Mouse (Mus musculus) cerebellum, adult 9-10 months (tissue): Measurements from ENCODE around the gene Fam53b.
A peak's percentile ranks its signal among the peaks of the same experiment; 100 is the strongest.
"Not testable (repeated sequence)": the region's sequence is repeated elsewhere in the genome, so short reads cannot be mapped to it uniquely, and the experiment has no call there.

ENCODE experiments used
- DNase-seq: peaks from one replicate; pipeline ENCODE4 v3.0.0; 2022

Gene Fam53b

GRCm38 (mm10) chr7:132675922-132676321 is 137.8 kb downstream of the Fam53b start:
- DNase-seq = no peak

DNA sequence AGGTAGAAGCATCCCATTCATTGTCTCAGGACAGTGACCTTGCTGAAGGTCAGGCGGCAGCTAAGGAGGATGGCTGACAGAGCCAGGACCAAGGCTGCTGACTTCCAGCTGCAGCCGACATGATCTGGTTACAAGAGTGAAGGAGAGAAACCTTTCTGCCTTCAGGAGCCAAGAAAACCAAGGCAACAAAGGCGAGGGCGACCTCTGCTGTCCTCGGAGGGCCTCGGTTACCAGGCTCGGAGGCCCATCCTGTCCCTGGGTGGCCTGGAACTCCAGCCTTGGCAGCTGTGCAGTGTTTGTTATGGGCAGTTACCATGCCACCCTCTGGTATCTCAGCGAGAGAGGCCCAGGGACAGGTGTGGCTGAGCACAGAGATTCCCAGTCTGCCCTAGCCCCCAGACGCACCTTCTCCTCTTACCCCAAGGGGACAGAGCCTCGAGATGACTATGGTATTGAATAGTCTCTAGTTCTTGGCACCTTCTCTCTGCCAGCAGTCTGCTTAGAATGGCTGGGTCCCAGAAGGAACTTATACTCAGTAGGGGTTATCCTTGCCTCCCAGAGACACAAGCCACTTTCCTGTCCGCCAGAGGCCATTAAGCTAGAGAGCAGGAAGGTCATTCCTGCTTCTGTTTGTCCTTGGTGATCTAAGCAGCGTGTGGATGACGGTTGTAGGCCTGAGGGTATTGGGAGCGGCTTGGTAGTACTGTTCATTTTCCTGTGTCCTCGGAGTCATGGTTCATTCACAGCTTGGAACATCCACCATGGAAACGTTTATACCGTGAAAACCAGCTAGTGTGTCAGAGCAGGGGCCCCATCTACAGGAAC is 139.5 kb downstream of the Fam53b start:
- DNase-seq = peak; percentile 58

DNA sequence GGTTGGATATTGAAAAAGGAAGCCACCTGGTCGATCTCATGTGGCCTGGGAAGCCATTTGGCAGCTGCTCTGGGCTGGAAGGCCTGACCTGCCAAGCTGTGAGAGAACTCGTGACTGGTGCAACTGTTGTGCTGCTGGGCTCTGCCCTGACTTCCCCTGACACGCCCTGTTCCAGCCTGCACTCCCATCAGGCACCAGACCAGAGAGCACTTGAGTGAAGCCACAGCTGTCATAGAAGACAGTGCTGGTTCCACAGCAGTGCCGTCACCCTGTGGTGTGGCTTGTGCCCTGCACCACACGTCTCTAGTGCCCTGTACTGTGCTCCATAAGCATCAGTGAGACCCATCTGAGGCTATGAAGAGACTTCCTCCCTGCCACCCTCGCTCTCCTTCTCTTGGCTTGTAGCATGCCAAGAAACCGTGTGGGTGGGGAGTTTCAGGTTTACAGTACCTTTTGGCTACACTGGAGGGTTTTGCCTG is 141.2 kb downstream of the Fam53b start:
- DNase-seq = peak; percentile 69

GRCm38 (mm10) chr7:132670863-132671165 is 142.9 kb downstream of the Fam53b start:
- peak; percentile 54 for DNase-seq

- DNase-seq = no peak
These were observed 143.5 kb downstream of the Fam53b start for GRCm38 (mm10) chr7:132669999-132670862.

GRCm38 (mm10) chr7:132668604-132669003 is 145.1 kb downstream of the Fam53b start:
- no peak for DNase-seq

DNA sequence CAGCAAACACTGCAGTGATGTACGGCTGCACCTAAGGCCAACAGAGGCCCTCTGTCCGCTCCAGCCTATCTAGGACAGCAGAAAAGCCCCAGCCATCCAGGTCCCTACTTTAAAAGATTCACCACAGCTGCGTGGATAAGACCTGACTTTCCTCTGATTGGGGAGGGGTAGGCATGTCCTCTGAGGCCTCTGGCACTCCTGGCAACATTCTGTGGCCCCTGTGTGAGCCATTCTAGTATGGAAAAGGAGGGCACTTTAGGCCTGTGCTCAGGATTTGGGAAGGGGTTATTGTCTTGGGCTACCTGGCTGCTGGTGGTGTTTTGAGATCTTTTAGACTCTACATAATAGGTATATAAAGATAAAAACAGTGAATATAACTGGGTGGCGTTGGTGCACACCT is 147.2 kb downstream of the Fam53b start:
- DNase-seq = no peak

DNA sequence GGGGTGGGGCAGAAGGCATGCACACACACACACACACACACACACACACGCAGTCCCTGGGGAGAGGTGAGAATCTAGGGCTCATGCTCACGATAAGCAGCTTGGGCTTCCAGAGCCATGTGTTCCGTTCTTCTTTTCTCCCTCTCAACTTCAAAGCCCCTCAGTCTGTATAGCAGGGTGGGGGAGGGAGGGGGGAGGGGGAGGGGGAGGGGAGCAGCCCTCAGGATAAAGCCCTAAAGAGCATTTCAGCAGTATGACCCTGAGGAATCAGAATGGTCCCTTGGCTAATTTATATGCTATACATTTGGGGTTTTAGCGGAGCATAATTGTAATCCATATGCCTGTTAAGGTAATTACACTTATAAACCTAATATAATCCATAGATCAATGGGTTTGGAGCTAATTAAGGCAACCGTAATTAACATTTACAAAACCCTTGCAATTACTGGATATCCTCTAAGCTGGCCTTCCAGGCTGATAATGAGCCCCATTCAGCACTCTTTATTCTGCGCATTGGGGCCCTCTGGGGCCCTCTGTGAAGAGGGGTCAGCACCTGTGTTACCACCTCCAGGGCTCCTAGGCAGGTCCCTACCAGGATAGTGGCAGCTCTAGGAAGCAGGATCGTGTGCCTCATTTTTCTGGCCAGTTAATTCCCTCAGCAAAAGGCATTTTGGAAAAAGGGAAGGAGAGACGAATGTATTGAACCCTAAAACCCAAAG is 147.9 kb downstream of the Fam53b start:
- DNase-seq = no peak

DNA sequence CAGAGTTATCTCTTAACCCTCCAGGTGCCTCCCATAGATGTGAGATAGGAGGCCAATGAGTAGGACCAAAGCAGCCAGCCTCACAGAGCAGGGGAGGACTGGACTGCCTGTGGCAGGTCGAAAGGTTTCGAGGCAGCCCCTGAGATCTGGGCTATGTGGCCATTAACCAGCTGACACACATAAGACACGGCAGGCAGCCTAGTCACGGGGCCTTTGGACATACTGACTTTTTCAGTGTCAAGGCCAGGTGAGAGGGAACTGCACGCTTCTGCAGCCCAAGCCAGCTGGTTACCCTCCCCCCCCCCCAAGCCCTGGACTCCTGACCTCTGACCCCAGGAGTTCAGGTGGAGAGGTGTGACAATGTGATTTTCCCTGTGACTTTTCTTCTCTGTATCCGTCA is 148.9 kb downstream of the Fam53b start:
- DNase-seq = no peak

DNA sequence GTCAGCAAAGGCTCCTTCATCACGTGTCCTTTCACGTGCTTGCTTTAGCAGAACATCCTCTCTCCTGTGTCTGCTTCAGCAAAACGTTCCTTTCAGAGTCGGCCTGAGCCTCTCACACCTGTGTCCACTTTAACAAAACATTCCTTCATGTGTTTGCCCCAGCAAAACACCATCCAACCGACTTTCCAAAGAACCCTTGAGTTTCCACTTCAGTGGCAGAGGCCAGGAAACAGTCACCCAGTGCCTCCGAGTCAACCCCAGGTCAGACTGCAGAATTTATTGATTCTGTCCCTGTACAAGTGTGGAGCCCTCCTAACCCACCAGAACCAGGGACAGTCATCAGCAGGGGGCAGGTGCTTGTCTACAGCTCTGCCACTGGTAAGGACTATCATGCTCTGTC is 150.9 kb downstream of the Fam53b start:
- DNase-seq = not testable (repeated sequence)
